8 mouse cellular contexts compared by ENCODE assay signal in the genomic region with DNA sequence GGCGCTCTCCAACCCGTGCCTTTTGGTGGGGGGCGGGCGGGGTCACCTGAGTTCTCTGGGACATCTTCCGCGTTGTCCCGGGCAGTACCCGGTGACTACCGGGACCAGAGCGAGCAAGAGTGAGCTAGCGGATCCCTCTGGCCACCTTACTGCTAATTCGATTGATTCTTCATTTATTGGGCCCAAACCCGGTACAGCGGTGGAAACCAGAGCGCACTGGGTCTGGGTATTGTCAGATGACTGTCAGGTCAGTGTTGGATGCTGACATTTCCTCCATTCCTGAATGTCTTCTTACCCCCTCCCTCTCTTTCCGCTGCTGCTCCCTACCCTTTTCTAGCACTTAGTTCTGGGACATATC. TPM values are rescaled to one million over a fixed set of nuclear protein-coding genes. Genes with fewer than 3 reads are reported as not detected.
DNase-seq lines count a peak whose midpoint lies in the region; ATAC-seq lines count a peak whose summit lies in the region.

No protein-coding gene starts in this region.

- peaks cover 34% of the 10 kb centered on the region for H3K4me1 ChIP-seq in kidney, embryonic 15.5 days
- H3K4me1 ChIP-seq in embryonic facial prominence, embryonic 10.5 days = peaks cover 41% of the 10 kb centered on the region
- peaks cover 40% of the 10 kb centered on the region for H3K4me1 ChIP-seq in hindbrain, embryonic 12.5 days
- H3K4me1 ChIP-seq in midbrain, embryonic 14.5 days (ENCODE audit: control insufficient read depth, insufficient read depth, low read length) = peaks cover 18% of the 10 kb centered on the region

- 1% methylated on average over 16 of the region's 16 CpGs for WGBS in kidney, embryonic 15.5 days
- under 1% methylated on average over 16 of the region's 16 CpGs for WGBS in embryonic facial prominence, embryonic 10.5 days
- 0% methylated on average over 16 of the region's 16 CpGs for WGBS in hindbrain, embryonic 12.5 days
- WGBS in midbrain, embryonic 14.5 days = 0% methylated on average over 16 of the region's 16 CpGs

- H3K9ac ChIP-seq in kidney, embryonic 15.5 days = peak overlapping the region; percentile 78
- peak overlapping the region; percentile 78 for H3K9ac ChIP-seq in hindbrain, embryonic 12.5 days
- peak overlapping the region; percentile 81 for H3K9ac ChIP-seq in midbrain, embryonic 14.5 days (replicated peaks; ENCODE audit: low read length)

- no peak for DNase-seq in kidney, postnatal 10 days
- DNase-seq in embryonic facial prominence, embryonic 10.5 days (ENCODE audit: low spot score) = no peak
- peak; percentile 54 for DNase-seq in midbrain, embryonic 14.5 days
- no peak for DNase-seq in layer of hippocampus, postnatal 25 days (ENCODE audit: extremely low spot score in 1 of 2, low spot score in 1 of 2)
- DNase-seq in kidney, adult 8-10 months = no peak
- DNase-seq in spleen, postnatal 4 days (ENCODE audit: low spot score in 2 of 2) = no peak

- H3K27me3 ChIP-seq in kidney, embryonic 15.5 days = peaks cover 74% of the 10 kb centered on the region
- peaks cover 84% of the 10 kb centered on the region for H3K27me3 ChIP-seq in embryonic facial prominence, embryonic 10.5 days (replicated peaks; ENCODE audit: low read depth, poor library complexity, severe bottlenecking)
- H3K27me3 ChIP-seq in hindbrain, embryonic 12.5 days = peaks cover 23% of the 10 kb centered on the region
- peaks cover 25% of the 10 kb centered on the region for H3K27me3 ChIP-seq in midbrain, embryonic 14.5 days (ENCODE audit: control insufficient read depth, insufficient read depth, low read length)

- peak overlapping the region; percentile 90 for H3K27ac ChIP-seq in kidney, embryonic 15.5 days
- peak overlapping the region; percentile 88 for H3K27ac ChIP-seq in embryonic facial prominence, embryonic 10.5 days (replicated peaks)
- H3K27ac ChIP-seq in hindbrain, embryonic 12.5 days = peak overlapping the region; percentile 95
- peak overlapping the region; percentile 85 for H3K27ac ChIP-seq in midbrain, embryonic 14.5 days (replicated peaks; ENCODE audit: low read depth, low read length)

- H3K36me3 ChIP-seq in kidney, embryonic 15.5 days = no peaks in the 10 kb centered on the region
- no peaks in the 10 kb centered on the region for H3K36me3 ChIP-seq in embryonic facial prominence, embryonic 10.5 days (replicated peaks)
- H3K36me3 ChIP-seq in hindbrain, embryonic 12.5 days = no peaks in the 10 kb centered on the region
- no peaks in the 10 kb centered on the region for H3K36me3 ChIP-seq in midbrain, embryonic 14.5 days (ENCODE audit: control insufficient read depth, insufficient read depth, low read length)

- peak overlapping the region; percentile 83 for H3K4me3 ChIP-seq in kidney, embryonic 15.5 days (replicated peaks)
- H3K4me3 ChIP-seq in embryonic facial prominence, embryonic 10.5 days = peak overlapping the region; percentile 85
- peak overlapping the region; percentile 90 for H3K4me3 ChIP-seq in hindbrain, embryonic 12.5 days
- peak overlapping the region; percentile 83 for H3K4me3 ChIP-seq in midbrain, embryonic 14.5 days (replicated peaks; ENCODE audit: low read depth, low read length)

- ATAC-seq in kidney, embryonic 15.5 days (replicated peaks; ENCODE audit: low FRiP score) = no peak
- peak; percentile 11; the same call in 1 of the 2 replicates for ATAC-seq in hindbrain, embryonic 12.5 days (ENCODE audit: low FRiP score)
- ATAC-seq in midbrain, embryonic 14.5 days (ENCODE audit: low FRiP score, low TSS enrichment) = peak; percentile 14; the same call in 1 of the 2 replicates

- no peaks in the 10 kb centered on the region for H3K9me3 ChIP-seq in kidney, embryonic 15.5 days (replicated peaks)
- H3K9me3 ChIP-seq in embryonic facial prominence, embryonic 10.5 days = no peaks in the 10 kb centered on the region
- H3K9me3 ChIP-seq in hindbrain, embryonic 12.5 days (replicated peaks) = no peaks in the 10 kb centered on the region
- no peaks in the 10 kb centered on the region for H3K9me3 ChIP-seq in midbrain, embryonic 14.5 days (ENCODE audit: control insufficient read depth, low read length)

- H3K4me2 ChIP-seq in kidney, embryonic 15.5 days = peak overlapping the region; percentile 99
- peak overlapping the region; percentile 99 for H3K4me2 ChIP-seq in hindbrain, embryonic 12.5 days (replicated peaks)
- peak overlapping the region; percentile 98 for H3K4me2 ChIP-seq in midbrain, embryonic 14.5 days (ENCODE audit: low read length)

RNA-seq across cellular contexts. Expression of a gene that starts 0.7 kb away (rescaled TPM):
- 9.1 and 12.3 TPM in 2 replicates for polyA plus RNA-seq in kidney, embryonic 15.5 days (2015; fragmentation: Nextera tagmentation; extraction: Ambion mirVana)
- 4.0 and 5.0 TPM in 2 replicates for polyA plus RNA-seq in embryonic facial prominence, embryonic 10.5 days (2016; fragmentation: Nextera tagmentation; extraction: Ambion mirVana)
- polyA plus RNA-seq in hindbrain, embryonic 12.5 days (2016; fragmentation: Nextera tagmentation; extraction: Ambion mirVana) = 25.5 and 25.7 TPM in 2 replicates
- polyA plus RNA-seq in midbrain, embryonic 14.5 days (2014; fragmentation: Nextera tagmentation; extraction: Ambion mirVana) = 13.6 TPM in 2 replicates
- 10 to 100 TPM; 10.1 to 14.3 TPM for total RNA-seq in layer of hippocampus, postnatal 25 days (2021)
